Mouse (Mus musculus): ENCODE measurements around the gene Jmjd1c.
A peak's percentile ranks its signal among the peaks of the same experiment; 100 is the strongest.

Gene Jmjd1c

GRCm38 (mm10) chr10:67195671-67196070, 99.7 kb downstream of the Jmjd1c start:
- no peak for DNase-seq

- DNase-seq: no peak
Measured at GRCm38 (mm10) chr10:67197186-67197585, 101.3 kb downstream of the Jmjd1c start.

- no peak for DNase-seq
Measured at GRCm38 (mm10) chr10:67197829-67198228, 101.9 kb downstream of the Jmjd1c start.

- no peak for DNase-seq
Measured at GRCm38 (mm10) chr10:67201769-67202168, 105.8 kb downstream of the Jmjd1c start.

GRCm38 (mm10) chr10:67202470-67202869, 106.5 kb downstream of the Jmjd1c start:
- DNase-seq: no peak

- DNase-seq: peak; percentile 32
Measured at GRCm38 (mm10) chr10:67204652-67205407, 108.9 kb downstream of the Jmjd1c start.

- no peak for DNase-seq
Measured at GRCm38 (mm10) chr10:67207931-67208330, 112.0 kb downstream of the Jmjd1c start.

- DNase-seq: no peak
Measured at GRCm38 (mm10) chr10:67209916-67210675, 114.2 kb downstream of the Jmjd1c start.

- DNase-seq: no peak
Measured at GRCm38 (mm10) chr10:67212031-67212430, 116.1 kb downstream of the Jmjd1c start.

GRCm38 (mm10) chr10:67213720-67214119, 117.8 kb downstream of the Jmjd1c start:
- DNase-seq: no peak

- no peak for DNase-seq
Measured at GRCm38 (mm10) chr10:67215133-67215532, 119.2 kb downstream of the Jmjd1c start.

- no peak for DNase-seq
Measured at GRCm38 (mm10) chr10:67216872-67217271, 120.9 kb downstream of the Jmjd1c start.

- DNase-seq: no peak
Measured at GRCm38 (mm10) chr10:67218873-67219565, 123.1 kb downstream of the Jmjd1c start.

GRCm38 (mm10) chr10:67220251-67220650, 124.3 kb downstream of the Jmjd1c start:
- peak; percentile 15 for DNase-seq

GRCm38 (mm10) chr10:67221284-67221683, 125.4 kb downstream of the Jmjd1c start:
- DNase-seq: no peak

- DNase-seq: no peak
Measured at GRCm38 (mm10) chr10:67223942-67224341, 128.0 kb downstream of the Jmjd1c start.

- DNase-seq: no peak
Measured at GRCm38 (mm10) chr10:67225528-67225927, 129.6 kb downstream of the Jmjd1c start.

- peak; percentile 47 for DNase-seq
Measured at GRCm38 (mm10) chr10:67226109-67226508, 130.2 kb downstream of the Jmjd1c start.

GRCm38 (mm10) chr10:67226543-67226942, 130.6 kb downstream of the Jmjd1c start:
- DNase-seq: no peak

GRCm38 (mm10) chr10:67230439-67230838, 134.5 kb downstream of the Jmjd1c start:
- DNase-seq: no peak

- peak; percentile 64 for DNase-seq
Measured at GRCm38 (mm10) chr10:67247145-67247544, 151.2 kb downstream of the Jmjd1c start.

- DNase-seq: no peak
Measured at GRCm38 (mm10) chr10:67249486-67249885, 153.6 kb downstream of the Jmjd1c start.

GRCm38 (mm10) chr10:67250846-67251245, 154.9 kb downstream of the Jmjd1c start:
- no peak for DNase-seq

- DNase-seq: no peak
Measured at GRCm38 (mm10) chr10:67252353-67252752, 156.4 kb downstream of the Jmjd1c start.
